Mouse (Mus musculus): ENCODE results near the gene Kcnh1. TPM values are rescaled to one million over a fixed set of nuclear protein-coding genes. Genes with fewer than 3 reads are reported as not detected.
A peak's percentile ranks its signal among the peaks of the same experiment; 100 is the strongest.

Kcnh1 gene
- polyA plus RNA-seq, 1 experiment from 2014 or later: 1.4 TPM

DNA sequence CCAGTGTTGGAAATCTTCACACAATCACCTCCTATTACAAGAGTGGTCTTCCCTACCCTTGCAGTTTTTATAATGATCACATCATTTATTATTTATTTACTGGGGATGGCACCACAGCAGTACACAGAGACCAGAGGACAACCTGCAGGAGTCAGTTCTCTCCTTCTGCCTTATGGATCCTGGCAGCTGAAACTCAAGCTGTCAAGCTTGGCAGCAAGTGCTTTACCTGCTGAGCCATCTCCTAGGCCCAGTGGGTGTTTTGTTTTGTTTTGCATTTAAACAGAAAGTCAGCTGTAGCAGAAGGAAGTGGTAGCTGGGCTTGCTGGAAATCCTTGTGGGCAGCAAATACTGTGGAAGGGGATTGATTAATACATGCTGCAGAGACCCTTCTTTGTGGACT lies 197.1 kb downstream of the Kcnh1 start:
- H3K9ac ChIP-seq: no peak overlapping the region
- H3K4me2 ChIP-seq: no peak overlapping the region
- no peaks in the 10 kb centered on the region for H3K4me1 ChIP-seq
- no peaks in the 10 kb centered on the region for H3K9me3 ChIP-seq
- no peaks in the 10 kb centered on the region for H3K27me3 ChIP-seq
- H3K36me3 ChIP-seq: no peaks in the 10 kb centered on the region
- ATAC-seq (ENCODE audit: borderline replicate concordance, extremely low read depth, low FRiP score, low TSS enrichment): no peak
- H3K27ac ChIP-seq: no peak overlapping the region
- no peak overlapping the region for H3K4me3 ChIP-seq

- H3K36me3 ChIP-seq: no peaks in the 10 kb centered on the region
- no peaks in the 10 kb centered on the region for H3K27me3 ChIP-seq
- no peaks in the 10 kb centered on the region for H3K9me3 ChIP-seq
- no peak overlapping the region for H3K27ac ChIP-seq
- no peak overlapping the region for H3K4me3 ChIP-seq
- H3K4me2 ChIP-seq: no peak overlapping the region
- WGBS: 60% methylated on average over 7 of the region's 7 CpGs
- H3K9ac ChIP-seq: no peak overlapping the region
- no peak for ATAC-seq (ENCODE audit: borderline replicate concordance, extremely low read depth, low FRiP score, low TSS enrichment)
- H3K4me1 ChIP-seq: no peaks in the 10 kb centered on the region
Observed at GRCm38 (mm10) chr1:192391041-192391440, 200.5 kb downstream of the Kcnh1 start.

GRCm38 (mm10) chr1:192392232-192392631 lies 201.7 kb downstream of the Kcnh1 start:
- WGBS: 65% methylated on average over 2 of the region's 2 CpGs
- H3K4me1 ChIP-seq: no peaks in the 10 kb centered on the region
- H3K36me3 ChIP-seq: no peaks in the 10 kb centered on the region
- no peak overlapping the region for H3K4me2 ChIP-seq
- no peak overlapping the region for H3K4me3 ChIP-seq
- no peaks in the 10 kb centered on the region for H3K9me3 ChIP-seq
- ATAC-seq (ENCODE audit: borderline replicate concordance, extremely low read depth, low FRiP score, low TSS enrichment): no peak
- H3K27me3 ChIP-seq: no peaks in the 10 kb centered on the region
- H3K9ac ChIP-seq: no peak overlapping the region
- no peak overlapping the region for H3K27ac ChIP-seq

- ATAC-seq (ENCODE audit: borderline replicate concordance, extremely low read depth, low FRiP score, low TSS enrichment): no peak
- WGBS: 76% methylated on average over 14 of the region's 14 CpGs
- Histone ChIP-seq H3K27ac (no peak overlapping the region), H3K4me2 (no peak overlapping the region), H3K36me3 (no peaks in the 10 kb centered on the region), H3K27me3 (no peaks in the 10 kb centered on the region), H3K9me3 (no peaks in the 10 kb centered on the region), H3K9ac (no peak overlapping the region), H3K4me1 (no peaks in the 10 kb centered on the region), H3K4me3 (no peak overlapping the region)
Observed at GRCm38 (mm10) chr1:192399667-192400490, 209.3 kb downstream of the Kcnh1 start.

- Histone ChIP-seq H3K36me3 (no peaks in the 10 kb centered on the region), H3K9me3 (no peaks in the 10 kb centered on the region), H3K4me3 (no peak overlapping the region), H3K4me2 (no peak overlapping the region), H3K27me3 (no peaks in the 10 kb centered on the region), H3K9ac (no peak overlapping the region), H3K27ac (peak overlapping the region; percentile 35; the same call in 1 of the 2 replicates), H3K4me1 (no peaks in the 10 kb centered on the region)
- 32% methylated on average over 4 of the region's 4 CpGs for WGBS
- no peak for ATAC-seq (ENCODE audit: borderline replicate concordance, extremely low read depth, low FRiP score, low TSS enrichment)
Observed at GRCm38 (mm10) chr1:192400991-192401390, 210.4 kb downstream of the Kcnh1 start.

- Histone ChIP-seq H3K27me3 (no peaks in the 10 kb centered on the region), H3K9me3 (no peaks in the 10 kb centered on the region), H3K4me2 (no peak overlapping the region), H3K4me3 (no peak overlapping the region), H3K9ac (no peak overlapping the region), H3K27ac (no peak overlapping the region), H3K4me1 (no peaks in the 10 kb centered on the region), H3K36me3 (no peaks in the 10 kb centered on the region)
- WGBS: 71% methylated on average over 8 of the region's 8 CpGs
- ATAC-seq (ENCODE audit: borderline replicate concordance, extremely low read depth, low FRiP score, low TSS enrichment): no peak
Observed at GRCm38 (mm10) chr1:192402911-192403704, 212.5 kb downstream of the Kcnh1 start.

- no peaks in the 10 kb centered on the region for H3K36me3 ChIP-seq
- no peak overlapping the region for H3K4me2 ChIP-seq
- no peaks in the 10 kb centered on the region for H3K9me3 ChIP-seq
- 82% methylated on average over 4 of the region's 4 CpGs for WGBS
- no peaks in the 10 kb centered on the region for H3K4me1 ChIP-seq
- no peaks in the 10 kb centered on the region for H3K27me3 ChIP-seq
- ATAC-seq (ENCODE audit: borderline replicate concordance, extremely low read depth, low FRiP score, low TSS enrichment): no peak
- H3K4me3 ChIP-seq: no peak overlapping the region
- H3K27ac ChIP-seq: no peak overlapping the region
- no peak overlapping the region for H3K9ac ChIP-seq
Observed at GRCm38 (mm10) chr1:192405136-192405535, 214.6 kb downstream of the Kcnh1 start.

- no peak overlapping the region for H3K4me3 ChIP-seq
- WGBS: 76% methylated on average over 5 of the region's 5 CpGs
- H3K9ac ChIP-seq: no peak overlapping the region
- H3K9me3 ChIP-seq: no peaks in the 10 kb centered on the region
- no peak overlapping the region for H3K4me2 ChIP-seq
- ATAC-seq (ENCODE audit: borderline replicate concordance, extremely low read depth, low FRiP score, low TSS enrichment): no peak
- H3K36me3 ChIP-seq: no peaks in the 10 kb centered on the region
- no peaks in the 10 kb centered on the region for H3K27me3 ChIP-seq
- H3K4me1 ChIP-seq: no peaks in the 10 kb centered on the region
- no peak overlapping the region for H3K27ac ChIP-seq
Observed at GRCm38 (mm10) chr1:192406589-192406988, 216.0 kb downstream of the Kcnh1 start.

DNA sequence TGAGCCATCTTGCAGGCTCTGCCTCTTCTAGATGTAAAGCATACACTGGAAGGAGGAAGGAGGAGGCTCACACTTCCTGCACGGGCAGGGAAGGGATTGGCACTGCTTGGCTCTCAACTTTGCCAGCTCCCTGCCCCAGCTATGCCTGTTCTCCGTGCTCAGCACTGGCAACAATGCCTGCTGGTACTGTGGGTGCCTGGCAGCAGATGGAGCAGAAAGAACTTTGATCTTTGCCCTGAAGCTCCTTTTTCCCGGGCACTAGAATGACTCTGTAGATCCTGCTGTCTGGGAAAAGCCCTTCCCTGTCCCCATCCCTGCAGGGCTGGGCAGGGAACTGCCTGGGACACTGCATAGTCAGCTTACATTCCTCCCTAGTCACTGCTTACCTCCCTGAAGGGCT lies 225.2 kb downstream of the Kcnh1 start:
- Histone ChIP-seq H3K4me2 (no peak overlapping the region), H3K36me3 (no peaks in the 10 kb centered on the region), H3K27me3 (no peaks in the 10 kb centered on the region), H3K9me3 (no peaks in the 10 kb centered on the region), H3K27ac (no peak overlapping the region), H3K4me3 (no peak overlapping the region), H3K4me1 (no peaks in the 10 kb centered on the region), H3K9ac (no peak overlapping the region)
- WGBS: 64% methylated on average over 3 of the region's 3 CpGs
- ATAC-seq (ENCODE audit: borderline replicate concordance, extremely low read depth, low FRiP score, low TSS enrichment): no peak

GRCm38 (mm10) chr1:192416241-192416821 lies 225.8 kb downstream of the Kcnh1 start:
- no peak overlapping the region for H3K9ac ChIP-seq
- H3K9me3 ChIP-seq: no peaks in the 10 kb centered on the region
- H3K4me1 ChIP-seq: no peaks in the 10 kb centered on the region
- no peaks in the 10 kb centered on the region for H3K27me3 ChIP-seq
- 81% methylated on average over 9 of the region's 9 CpGs for WGBS
- H3K36me3 ChIP-seq: no peaks in the 10 kb centered on the region
- H3K4me3 ChIP-seq: no peak overlapping the region
- no peak overlapping the region for H3K27ac ChIP-seq
- no peak for ATAC-seq (ENCODE audit: borderline replicate concordance, extremely low read depth, low FRiP score, low TSS enrichment)
- no peak overlapping the region for H3K4me2 ChIP-seq

DNA sequence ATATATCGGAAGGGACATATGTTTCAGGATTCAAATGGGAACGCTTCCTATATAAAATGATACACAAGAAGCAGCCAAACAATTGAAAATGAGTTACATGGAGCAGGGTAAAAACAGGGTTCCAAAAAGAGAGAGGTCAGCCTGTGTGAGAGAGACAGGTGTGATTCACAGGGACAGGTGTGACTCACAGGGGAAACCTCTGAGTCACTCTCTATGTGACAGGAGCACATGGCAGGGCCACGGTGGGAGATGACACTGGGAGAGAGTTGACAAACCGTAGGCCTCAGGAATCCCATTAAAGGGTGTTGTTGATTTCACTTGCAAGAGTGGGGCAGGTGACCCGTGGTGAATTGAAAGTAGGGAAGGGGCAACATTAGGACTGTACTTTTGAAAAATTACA lies 228.6 kb downstream of the Kcnh1 start:
- no peak overlapping the region for H3K4me3 ChIP-seq
- no peaks in the 10 kb centered on the region for H3K27me3 ChIP-seq
- H3K4me2 ChIP-seq: no peak overlapping the region
- no peaks in the 10 kb centered on the region for H3K9me3 ChIP-seq
- ATAC-seq (ENCODE audit: borderline replicate concordance, extremely low read depth, low FRiP score, low TSS enrichment): no peak
- H3K27ac ChIP-seq: no peak overlapping the region
- no peaks in the 10 kb centered on the region for H3K36me3 ChIP-seq
- WGBS: 74% methylated on average over 5 of the region's 5 CpGs
- no peak overlapping the region for H3K9ac ChIP-seq
- H3K4me1 ChIP-seq: no peaks in the 10 kb centered on the region

All from lung, embryonic 15.5 days (tissue).